In genomic region chr14:54445476-54445875, GRCm38 (mm10) we compare ENCODE assay signal across 16 mouse cellular contexts. TPM values are rescaled to one million over a fixed set of nuclear protein-coding genes. Genes with fewer than 3 reads are reported as not detected.
DNase-seq lines count a peak whose midpoint lies in the region; ATAC-seq and TF ChIP-seq lines count a peak whose summit lies in the region.
"Had no signal": no experiment of that assay in that cellular context is flagged by ENCODE, and none has a peak within 500 bp of the region (broad histone marks: within the 10 kb centered on the region; RNA-seq: fewer than 3 reads in every experiment).

No protein-coding gene starts in this region.

- H3K9ac ChIP-seq in heart, embryonic 16.5 days (ENCODE audit: low read length): no peak overlapping the region
- H3K9ac ChIP-seq: hindbrain, embryonic 15.5 days; midbrain, embryonic 15.5 days; neural tube, embryonic 13.5 days had no signal

- H3K4me1 ChIP-seq in heart, embryonic 16.5 days (ENCODE audit: control insufficient read depth, insufficient read depth, low read length): 0 out of 2 replicates have a peak, but pooled peaks cover 7% of the 10 kb centered on the region
- peaks cover 74% of the 10 kb centered on the region for H3K4me1 ChIP-seq in G1E (ENCODE audit: insufficient read depth, low read depth, low read length)
- H3K4me1 ChIP-seq in limb, embryonic 10.5 days: peaks cover 34% of the 10 kb centered on the region
- peaks cover 35% of the 10 kb centered on the region for H3K4me1 ChIP-seq in forebrain, embryonic 10.5 days
- H3K4me1 ChIP-seq: hindbrain, embryonic 15.5 days; midbrain, embryonic 15.5 days had no signal

- H3K36me3 ChIP-seq in heart, embryonic 16.5 days (ENCODE audit: control insufficient read depth, insufficient read depth): 0 out of 2 replicates have a peak, but pooled peaks cover 4% of the 10 kb centered on the region
- peaks cover 47% of the 10 kb centered on the region for H3K36me3 ChIP-seq in G1E (replicated peaks)
- H3K36me3 ChIP-seq in limb, embryonic 10.5 days: peaks cover 14% of the 10 kb centered on the region
- H3K36me3 ChIP-seq in forebrain, embryonic 10.5 days (replicated peaks): peaks cover 13% of the 10 kb centered on the region
- H3K36me3 ChIP-seq: hindbrain, embryonic 15.5 days; midbrain, embryonic 15.5 days had no signal

- no peak for DNase-seq in heart, adult 9 months (ENCODE audit: low spot score in 2 of 2)
- DNase-seq in G1E (ENCODE audit: low spot score) (no peak), NIH3T3 (ENCODE audit: low read depth) (peak; percentile 93)
- DNase-seq in limb, embryonic 10.5 days (ENCODE audit: low spot score): no peak
- no peak for DNase-seq in frontal cortex, postnatal 36 days (ENCODE audit: low spot score in 2 of 2)
- no peak for DNase-seq in left cerebral cortex, adult 18-20 months (ENCODE audit: low spot score in 2 of 2)
- DNase-seq in forebrain, embryonic 10.5 days (ENCODE audit: extremely low spot score, low spot score): no peak
- DNase-seq: cerebellum, adult 11 months; kidney, adult 2 months; retina, postnatal 1 day had no signal

- H3K27me3 ChIP-seq in heart, embryonic 16.5 days (ENCODE audit: control insufficient read depth, insufficient read depth, low read length): no peaks in the 10 kb centered on the region
- H3K27me3 ChIP-seq in G1E (ENCODE audit: insufficient read depth, low read length): peaks cover under 1% of the 10 kb centered on the region; the same call in 1 of the 2 replicates
- H3K27me3 ChIP-seq in limb, embryonic 10.5 days (ENCODE audit: low read depth, poor library complexity, severe bottlenecking): no peaks in the 10 kb centered on the region
- H3K27me3 ChIP-seq in forebrain, embryonic 10.5 days (ENCODE audit: poor library complexity, severe bottlenecking): no peaks in the 10 kb centered on the region
- H3K27me3 ChIP-seq: hindbrain, embryonic 15.5 days; midbrain, embryonic 15.5 days; neural tube, embryonic 13.5 days had no signal

- 27% methylated on average over 3 of the region's 3 CpGs for WGBS in heart, embryonic 16.5 days
- 73% methylated on average over 3 of the region's 3 CpGs for WGBS in limb, embryonic 10.5 days
- WGBS in forebrain, embryonic 10.5 days: 56% methylated on average over 3 of the region's 3 CpGs

- ATAC-seq in heart, embryonic 16.5 days (replicated peaks; ENCODE audit: extremely low read depth, insufficient read depth, low FRiP score): no peak; the same call in 1 of the 2 replicates
- ATAC-seq in G1E (ENCODE audit: extremely low read depth, insufficient number of reproducible peaks, low FRiP score, poor library complexity, severe bottlenecking): no peak
- ATAC-seq: lung, postnatal 0 days; midbrain, embryonic 15.5 days had no signal

- no peak overlapping the region for H3K4me2 ChIP-seq in heart, embryonic 16.5 days (ENCODE audit: low read depth, low read length)
- H3K4me2 ChIP-seq: hindbrain, embryonic 15.5 days; midbrain, embryonic 15.5 days; neural tube, embryonic 13.5 days had no signal

- H3K27ac ChIP-seq in heart, embryonic 16.5 days (ENCODE audit: low read length): peak overlapping the region; percentile 46
- 0 out of 2 replicates have a peak overlapping the region, but pooled peaks have one; percentile 47 for H3K27ac ChIP-seq in limb, embryonic 10.5 days
- H3K27ac ChIP-seq in forebrain, embryonic 10.5 days: no peak overlapping the region; the same call in 1 of the 2 replicates
- H3K27ac ChIP-seq: hindbrain, embryonic 15.5 days; midbrain, embryonic 15.5 days; neural tube, embryonic 13.5 days had no signal

- no peak for TF ChIP-seq CTCF in G1E (IDR thresholded peaks at IDR 0.05; ENCODE audit: low read depth, low read length)

- no peaks in the 10 kb centered on the region for H3K9me3 ChIP-seq in heart, embryonic 16.5 days (replicated peaks; ENCODE audit: control insufficient read depth, low read length)
- H3K9me3 ChIP-seq in G1E (replicated peaks): no peaks in the 10 kb centered on the region
- H3K9me3 ChIP-seq in limb, embryonic 10.5 days (replicated peaks): no peaks in the 10 kb centered on the region
- H3K9me3 ChIP-seq in forebrain, embryonic 10.5 days: no peaks in the 10 kb centered on the region
- H3K9me3 ChIP-seq: hindbrain, embryonic 15.5 days; midbrain, embryonic 15.5 days; neural tube, embryonic 13.5 days had no signal

- H3K4me3 ChIP-seq in heart, embryonic 16.5 days (ENCODE audit: low read length): no peak overlapping the region
- H3K4me3 ChIP-seq in G1E (ENCODE audit: low read depth, low read length): peak overlapping the region; percentile 25; the same call in 1 of the 2 replicates
- H3K4me3 ChIP-seq in limb, embryonic 10.5 days: no peak overlapping the region
- no peak overlapping the region for H3K4me3 ChIP-seq in forebrain, embryonic 10.5 days
- H3K4me3 ChIP-seq: erythroblast, embryonic 14.5 days; hindbrain, embryonic 15.5 days; midbrain, embryonic 15.5 days; neural tube, embryonic 13.5 days had no signal

RNA-seq across cellular contexts. Expression of gene Mmp14, which starts 14.1 kb away (rescaled TPM):
- 89.5 and 99.5 TPM in 2 replicates for polyA plus RNA-seq in heart, embryonic 16.5 days (2015; fragmentation: Nextera tagmentation; extraction: Ambion mirVana)
- total RNA-seq in G1E (2014; fragmentation: Nextera tagmentation) (60.4 and 66.0 TPM in 2 replicates), G1E (2017) (28.6 and 33.8 TPM in 2 replicates)
- 108 and 147 TPM in 2 replicates for polyA plus RNA-seq in G1E (2012)
- polyA plus RNA-seq in limb, embryonic 10.5 days (2016; fragmentation: Nextera tagmentation; extraction: Ambion mirVana): 68.3 and 84.7 TPM in 2 replicates
- 10 to 100 TPM; 12.0 to 12.6 TPM for total RNA-seq in left cerebral cortex, adult 18-20 months (2021)
- polyA plus RNA-seq in forebrain, embryonic 10.5 days (2016; fragmentation: Nextera tagmentation; extraction: Ambion mirVana): 52.4 and 54.6 TPM in 2 replicates

RNA-seq across cellular contexts. Expression of gene Lrp10, which starts 18.5 kb away (rescaled TPM):
- polyA plus RNA-seq in heart, embryonic 16.5 days (2015; fragmentation: Nextera tagmentation; extraction: Ambion mirVana): 45.8 and 52.0 TPM in 2 replicates
- total RNA-seq in G1E (2014; fragmentation: Nextera tagmentation) (36.3 and 44.4 TPM in 2 replicates), G1E (2017) (25.5 and 39.7 TPM in 2 replicates)
- 226 and 280 TPM in 2 replicates for polyA plus RNA-seq in G1E (2012)
- 23.9 and 24.4 TPM in 2 replicates for polyA plus RNA-seq in limb, embryonic 10.5 days (2016; fragmentation: Nextera tagmentation; extraction: Ambion mirVana)
- 10 to 100 TPM; 21.1 to 22.2 TPM for total RNA-seq in left cerebral cortex, adult 18-20 months (2021)
- 23.8 and 24.4 TPM in 2 replicates for polyA plus RNA-seq in forebrain, embryonic 10.5 days (2016; fragmentation: Nextera tagmentation; extraction: Ambion mirVana)

RNA-seq across cellular contexts. Expression of gene Mrpl52, which starts 18.8 kb away (rescaled TPM):
- polyA plus RNA-seq in heart, embryonic 16.5 days (2015; fragmentation: Nextera tagmentation; extraction: Ambion mirVana): 191 and 212 TPM in 2 replicates
- total RNA-seq in G1E (2014; fragmentation: Nextera tagmentation) (318 and 469 TPM in 2 replicates), G1E (2017) (238 and 282 TPM in 2 replicates)
- polyA plus RNA-seq in G1E (2012): 1,643 and 2,190 TPM in 2 replicates
- polyA plus RNA-seq in limb, embryonic 10.5 days (2016; fragmentation: Nextera tagmentation; extraction: Ambion mirVana): 198 and 219 TPM in 2 replicates
- total RNA-seq in left cerebral cortex, adult 18-20 months (2021): 10 to 100 TPM; 89.2 to 93.8 TPM
- 200 and 201 TPM in 2 replicates for polyA plus RNA-seq in forebrain, embryonic 10.5 days (2016; fragmentation: Nextera tagmentation; extraction: Ambion mirVana)

RNA-seq across cellular contexts. Expression of gene Slc7a7, which starts 27.9 kb away (rescaled TPM):
- polyA plus RNA-seq in heart, embryonic 16.5 days (2015; fragmentation: Nextera tagmentation; extraction: Ambion mirVana): 8.6 and 12.3 TPM in 2 replicates
- total RNA-seq in G1E (2014; fragmentation: Nextera tagmentation) (4.6 and 6.2 TPM in 2 replicates), G1E (2017) (0.55 and 0.76 TPM in 2 replicates)
- 0.88 and 1.1 TPM in 2 replicates for polyA plus RNA-seq in G1E (2012)
- 2.3 and 3.1 TPM in 2 replicates for polyA plus RNA-seq in limb, embryonic 10.5 days (2016; fragmentation: Nextera tagmentation; extraction: Ambion mirVana)
- 1 to 10 TPM; 2.3 to 4.0 TPM for total RNA-seq in left cerebral cortex, adult 18-20 months (2021)
- polyA plus RNA-seq in forebrain, embryonic 10.5 days (2016; fragmentation: Nextera tagmentation; extraction: Ambion mirVana): 4.1 and 4.3 TPM in 2 replicates

RNA-seq across cellular contexts. Expression of gene Rem2, which starts 30.4 kb away (rescaled TPM):
- polyA plus RNA-seq in heart, embryonic 16.5 days (2015; fragmentation: Nextera tagmentation; extraction: Ambion mirVana): 0.59 and 2.2 TPM in 2 replicates
- total RNA-seq in G1E (2014; fragmentation: Nextera tagmentation) (not detected in 2 replicates), G1E (2017) (not detected in 2 replicates)
- 0.06 and 0.08 TPM in 2 replicates for polyA plus RNA-seq in G1E (2012)
- polyA plus RNA-seq in limb, embryonic 10.5 days (2016; fragmentation: Nextera tagmentation; extraction: Ambion mirVana): 3.6 and 5.3 TPM in 2 replicates
- 1 to 10 TPM; 4.2 to 7.5 TPM for total RNA-seq in left cerebral cortex, adult 18-20 months (2021)
- polyA plus RNA-seq in forebrain, embryonic 10.5 days (2016; fragmentation: Nextera tagmentation; extraction: Ambion mirVana): 12.5 TPM in 2 replicates
- polyA plus RNA-seq: erythroblast, embryonic 14.5 days had no signal
